Mouse (Mus musculus) lung, adult 2 months (tissue): ENCODE measurements at regions not wholly inside any gene's neighbourhood (a gene's known extent, or its start where the extent isn't known, plus 50 kb on each side); places are given as distances from the start of the nearest gene placed in this dataset.

Source experiments
- DNase-seq: peaks from one replicate; pipeline ENCODE4 v3.0.0; 2022
- H3K4me1 ChIP-seq: fragments of 200-500 bp; 2 replicates; pipeline ENCODE4 v1.6.1; 2011; ENCODE audit warnings: low read length; ENCODE audit not compliant: control insufficient read depth, insufficient read depth
- H3K4me3 ChIP-seq: fragments of 200-500 bp; replicated peaks from 2 replicates; pipeline ENCODE3; 2011; ENCODE audit warnings: low read depth, mild to moderate bottlenecking, control low read depth, low read length; ENCODE audit errors: extremely low read depth
- CTCF ChIP-seq: fragments of 200-500 bp; IDR thresholded peaks from 2 replicates; pipeline ENCODE4 v1.5.1; 2011; ENCODE audit warnings: mild to moderate bottlenecking, low read length, control low read depth; ENCODE audit not compliant: insufficient read depth
- POLR2A ChIP-seq: fragments of 200-500 bp; IDR thresholded peaks from 2 replicates; pipeline ENCODE4 v1.6.1; 2011; ENCODE audit warnings: low read depth, mild to moderate bottlenecking, control low read depth, low read length, borderline replicate concordance; ENCODE audit errors: extremely low read depth
- WGBS: fragments of 180-500 bp; shearing (Covaris S2); methylation state at CpG from one replicate; pipeline ENCODE4 v1.1.7; 2018; 5-methylcytosine and 5-hydroxymethylcytosine counted together

DNA sequence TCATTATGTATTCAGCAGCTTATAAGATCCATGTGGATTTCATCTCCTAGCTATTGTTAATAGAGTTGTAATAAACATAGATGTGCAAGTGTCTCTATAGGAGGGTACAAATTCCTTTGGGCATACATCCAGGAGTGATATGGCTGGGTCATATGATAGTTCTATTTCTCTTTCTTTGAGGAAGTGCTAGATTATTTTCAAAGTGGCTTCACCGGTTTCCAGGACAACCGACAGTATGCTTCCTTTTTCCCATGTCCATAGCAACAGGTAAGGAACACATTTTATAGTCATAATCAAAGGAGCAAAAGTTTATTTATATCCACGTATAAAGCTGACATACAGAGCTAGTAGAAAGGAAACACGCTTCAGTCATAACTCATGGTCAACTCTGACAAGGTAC is 710.2 kb upstream of the Tenm4 start:
- H3K4me1 ChIP-seq = no peaks in the 10 kb centered on the region
- WGBS = 71% methylated on average over 4 of the region's 4 CpGs
- no peak overlapping the region for H3K4me3 ChIP-seq
- TF ChIP-seq CTCF (no peak), POLR2A (no peak)
- no peak for DNase-seq

DNA sequence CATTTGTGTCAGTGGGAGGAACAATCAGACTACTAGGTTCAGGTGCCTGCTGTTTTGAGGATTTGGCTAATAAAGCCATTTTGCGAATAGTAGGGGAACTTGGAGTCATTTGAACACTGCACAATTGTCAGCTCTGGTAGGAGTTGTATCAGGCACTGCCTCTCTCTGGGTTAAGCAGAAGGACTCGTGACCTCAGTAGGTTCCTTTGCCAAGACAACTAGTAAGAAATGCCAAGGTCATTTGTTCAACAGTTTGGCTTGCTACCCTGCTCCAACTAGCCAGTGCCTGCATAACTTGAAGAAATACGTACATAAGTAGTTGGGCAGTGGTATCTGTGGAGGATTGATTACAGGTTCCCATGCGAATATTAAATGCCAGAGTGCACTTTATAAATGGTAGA is 705.5 kb upstream of the Tenm4 start:
- H3K4me3 ChIP-seq = no peak overlapping the region
- 68% methylated on average over 4 of the region's 4 CpGs for WGBS
- no peak for DNase-seq
- TF ChIP-seq CTCF (no peak), POLR2A (no peak)
- H3K4me1 ChIP-seq = no peaks in the 10 kb centered on the region

DNA sequence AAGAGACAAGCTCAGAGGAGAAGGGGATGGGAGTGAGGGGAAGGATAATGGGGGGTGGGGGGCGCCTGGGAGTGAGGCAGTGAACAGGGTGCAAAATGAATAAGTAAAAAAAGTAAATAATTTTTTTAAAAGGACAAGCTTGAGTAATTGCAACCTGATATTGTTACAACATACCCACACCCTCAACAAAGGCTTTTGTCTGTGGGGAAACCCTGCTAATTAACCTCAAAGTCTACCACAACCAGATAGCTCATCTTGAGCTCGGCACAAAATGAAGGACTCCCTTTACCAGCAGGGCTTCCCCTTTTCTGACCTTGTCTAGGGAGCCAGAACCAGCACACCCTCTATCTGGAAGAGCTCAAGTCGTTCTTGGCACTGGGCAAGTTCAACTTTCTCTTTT is 704.0 kb upstream of the Tenm4 start:
- 35% methylated on average over 3 of the region's 3 CpGs for WGBS
- H3K4me1 ChIP-seq = no peaks in the 10 kb centered on the region

DNA sequence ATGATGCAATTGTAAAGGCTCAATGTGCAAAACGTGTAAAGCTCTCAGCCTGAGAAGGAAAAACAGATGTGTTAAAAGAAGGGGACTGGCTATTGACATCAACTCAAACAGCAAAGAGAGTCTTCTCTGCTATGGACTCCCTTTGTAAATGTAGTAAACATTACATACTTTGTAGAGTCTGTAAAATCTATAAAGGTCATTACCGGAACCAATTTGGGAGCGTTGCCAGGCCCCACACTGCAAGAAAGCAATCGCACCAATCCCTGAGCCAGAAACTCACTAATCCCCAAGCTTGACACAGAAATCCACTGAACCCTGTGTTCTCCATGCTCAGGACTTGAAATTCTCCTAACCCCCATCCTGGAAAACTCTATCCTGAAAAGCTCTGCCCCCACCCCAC is 697.2 kb upstream of the Tenm4 start:
- TF ChIP-seq CTCF (no peak), POLR2A (no peak)
- 73% methylated on average over 4 of the region's 4 CpGs for WGBS
- no peaks in the 10 kb centered on the region for H3K4me1 ChIP-seq

More for the DNA sequence above, 704.0 kb upstream of the Tenm4 start:
- TF ChIP-seq CTCF (no peak), POLR2A (no peak)
- no peak overlapping the region for H3K4me3 ChIP-seq
- DNase-seq = no peak

DNA sequence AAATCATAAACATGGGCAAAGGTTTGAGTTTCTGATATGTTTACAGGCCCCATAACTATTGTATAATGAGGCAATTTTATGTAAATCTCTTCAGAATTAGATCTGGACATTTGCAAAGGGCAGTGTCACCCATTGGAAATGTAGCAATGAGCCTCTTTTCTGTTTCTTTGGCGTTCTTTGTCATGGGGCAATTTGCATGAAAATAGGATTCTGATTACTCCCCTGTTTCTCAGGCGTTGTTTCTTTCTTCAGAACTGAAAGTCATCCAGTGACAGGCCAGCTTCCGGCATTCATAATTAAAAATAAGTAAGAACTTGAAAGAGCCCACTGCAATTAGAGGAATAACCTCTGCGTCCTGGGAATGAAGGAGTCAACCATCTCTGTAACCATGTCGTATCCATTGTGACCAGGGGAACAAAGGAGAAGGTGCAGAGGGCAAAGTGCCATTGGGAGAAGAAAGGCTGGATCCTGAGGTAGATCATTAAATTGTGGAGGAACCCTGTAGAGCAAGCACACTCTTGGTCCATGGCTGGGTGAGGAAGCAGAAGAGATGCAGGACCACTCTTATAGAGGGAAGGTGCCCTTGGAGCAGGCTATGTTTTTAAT is 690.8 kb upstream of the Tenm4 start:
- Histone ChIP-seq H3K4me1 (no peaks in the 10 kb centered on the region), H3K4me3 (no peak overlapping the region)
- WGBS = 60% methylated on average over 5 of the region's 5 CpGs
- TF ChIP-seq CTCF (no peak), POLR2A (no peak)
- DNase-seq = no peak

More for the DNA sequence above, 697.2 kb upstream of the Tenm4 start:
- no peak overlapping the region for H3K4me3 ChIP-seq
- no peak for DNase-seq

GRCm38 (mm10) chr7:95489666-95490065 is 681.4 kb upstream of the Tenm4 start:
- H3K4me3 ChIP-seq = no peak overlapping the region
- DNase-seq = peak; percentile 7
- no peak for TF ChIP-seq POLR2A
- TF ChIP-seq CTCF = peak; percentile 13; the same call in 1 of the 2 replicates
- 10% methylated on average over 4 of the region's 4 CpGs for WGBS
- H3K4me1 ChIP-seq = no peaks in the 10 kb centered on the region

DNA sequence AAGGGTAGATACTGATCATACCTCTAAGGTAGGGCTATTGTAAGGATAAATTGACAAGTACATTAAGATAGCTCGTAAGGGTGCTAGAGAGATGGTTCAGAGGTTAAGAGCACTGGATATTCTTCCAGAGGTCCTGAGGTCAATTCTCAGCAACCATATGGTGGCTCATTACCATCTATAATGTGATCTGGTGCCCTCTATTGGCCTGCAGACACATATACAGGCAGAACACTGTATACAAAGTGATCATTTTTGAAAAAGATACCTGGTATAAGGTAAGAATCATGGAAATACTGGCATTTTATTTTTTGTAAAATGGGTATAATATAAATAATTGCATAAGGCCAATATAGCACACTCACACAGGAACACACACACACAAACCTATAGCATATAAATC is 676.3 kb upstream of the Tenm4 start:
- TF ChIP-seq CTCF = no peak
- no peak for TF ChIP-seq POLR2A
- WGBS = 66% methylated on average over 1 of the region's 1 CpGs
- no peak for DNase-seq
- H3K4me1 ChIP-seq = no peaks in the 10 kb centered on the region
- no peak overlapping the region for H3K4me3 ChIP-seq

DNA sequence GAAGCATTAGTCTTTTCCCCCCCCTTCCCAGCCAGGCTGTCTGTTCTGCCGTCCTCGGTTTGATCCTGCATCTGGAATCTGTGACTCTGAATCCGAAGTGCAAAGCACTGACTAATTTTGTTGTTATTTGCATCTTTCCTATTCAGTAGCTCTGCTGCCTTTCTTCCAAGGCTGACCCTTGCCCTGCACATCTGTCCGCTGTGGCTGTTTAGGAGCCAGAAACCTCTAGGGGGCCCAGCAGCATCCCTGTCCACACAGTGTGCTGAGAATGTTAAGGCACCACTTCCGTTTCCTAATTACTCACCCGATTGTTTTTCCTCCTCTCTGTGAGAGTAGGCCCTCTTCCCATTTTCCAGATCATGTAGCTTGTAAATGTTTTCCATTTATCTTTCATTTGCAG is 668.1 kb upstream of the Tenm4 start:
- 34% methylated on average over 6 of the region's 6 CpGs for WGBS

DNA sequence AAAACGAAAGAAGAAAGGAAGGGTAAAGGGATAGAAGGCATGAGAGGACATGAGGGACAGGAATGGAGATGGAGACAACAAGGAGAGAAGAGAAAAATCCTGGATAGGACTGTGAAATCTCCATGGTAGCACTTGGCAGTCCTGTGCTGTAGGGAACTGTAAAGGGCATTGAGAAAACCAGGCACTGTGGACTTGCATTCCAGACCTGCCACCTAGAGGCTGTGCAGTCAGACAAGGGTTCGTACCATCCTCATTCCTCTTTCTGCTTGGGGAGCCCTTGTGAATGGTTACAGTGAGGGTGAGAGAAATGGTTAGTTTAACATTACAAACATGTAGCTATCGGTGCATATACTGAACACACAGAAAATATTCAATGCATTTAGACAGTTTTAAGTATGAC is 623.8 kb upstream of the Tenm4 start:
- 55% methylated on average over 3 of the region's 3 CpGs for WGBS
- DNase-seq = no peak
- TF ChIP-seq POLR2A (no peak), CTCF (no peak)
- H3K4me1 ChIP-seq = no peaks in the 10 kb centered on the region
- no peak overlapping the region for H3K4me3 ChIP-seq

More for the DNA sequence above, 668.1 kb upstream of the Tenm4 start:
- Histone ChIP-seq H3K4me3 (no peak overlapping the region), H3K4me1 (no peaks in the 10 kb centered on the region)
- DNase-seq = no peak
- no peak for TF ChIP-seq POLR2A
- TF ChIP-seq CTCF = no peak

DNA sequence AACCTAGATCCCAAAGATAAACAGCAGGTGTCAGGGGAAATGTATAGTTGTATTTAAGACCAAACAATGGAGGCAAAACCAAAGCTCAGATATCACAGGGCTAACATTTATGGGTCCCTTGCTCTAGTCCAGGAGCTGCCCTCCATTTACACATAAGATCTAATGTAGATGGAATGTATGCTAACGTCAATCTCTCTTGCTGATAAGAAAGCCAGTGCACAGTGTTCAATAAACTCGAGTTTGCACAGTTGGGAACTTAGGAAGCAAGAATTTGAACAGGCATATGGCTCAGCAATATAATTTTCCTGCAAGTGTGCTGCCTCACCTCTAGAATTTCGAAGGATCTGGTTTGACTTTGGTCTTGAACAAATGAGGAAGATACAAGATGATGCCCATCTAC is 620.9 kb upstream of the Tenm4 start:
- DNase-seq = no peak
- TF ChIP-seq POLR2A = no peak
- TF ChIP-seq CTCF = no peak
- H3K4me1 ChIP-seq = no peaks in the 10 kb centered on the region
- H3K4me3 ChIP-seq = no peak overlapping the region
- WGBS = 39% methylated on average over 3 of the region's 3 CpGs

- Histone ChIP-seq H3K4me3 (no peak overlapping the region), H3K4me1 (no peaks in the 10 kb centered on the region)
- no peak for DNase-seq
- WGBS = 58% methylated on average over 3 of the region's 3 CpGs
- TF ChIP-seq CTCF (no peak), POLR2A (no peak)
Measured at GRCm38 (mm10) chr7:95551798-95552387, 619.2 kb upstream of the Tenm4 start.
